Mouse (Mus musculus) liver, embryonic 13.5 days (tissue): ENCODE data around the gene Hcfc1r1. TPM values are rescaled to one million over a fixed set of nuclear protein-coding genes. Genes with fewer than 3 reads are reported as not detected.

Source experiments
- ATAC-seq: fragments of 200-750 bp; cut with Nextera tagmentation; 2 replicates; pipeline ENCODE4 v1.8.0; 2017; ENCODE audit warnings: low read depth, mild to moderate bottlenecking, moderate number of reproducible peaks, moderate library complexity
- DNase-seq: peaks from one replicate; pipeline ENCODE4 v3.0.0; 2022
- H3K27ac ChIP-seq: fragments of 300-500 bp; sonication (generic); 2 replicates; pipeline ENCODE4 v1.5.1; 2015; ENCODE audit warnings: moderate library complexity, mild to moderate bottlenecking, inconsistent platforms
- H3K27me3 ChIP-seq: fragments of 300-500 bp; sonication (generic); 2 replicates; pipeline ENCODE4 v1.6.1; 2015; ENCODE audit warnings: mild to moderate bottlenecking, inconsistent platforms
- H3K36me3 ChIP-seq: fragments of 300-500 bp; sonication (generic); 2 replicates; pipeline ENCODE4 v1.6.1; 2015; ENCODE audit warnings: mild to moderate bottlenecking, inconsistent platforms
- H3K4me1 ChIP-seq: fragments of 300-500 bp; sonication (generic); replicated peaks from 2 replicates; pipeline ENCODE4 v1.6.1; 2015; ENCODE audit warnings: inconsistent platforms
- H3K4me2 ChIP-seq: fragments of 300-500 bp; sonication (generic); 2 replicates; pipeline ENCODE4 v1.6.1; 2015; ENCODE audit warnings: inconsistent platforms, mild to moderate bottlenecking, moderate library complexity
- H3K4me3 ChIP-seq: fragments of 300-500 bp; sonication (generic); replicated peaks from 2 replicates; pipeline ENCODE4 v1.5.1; 2015; ENCODE audit warnings: mild to moderate bottlenecking, inconsistent platforms
- H3K9ac ChIP-seq: fragments of 300-500 bp; sonication (generic); 2 replicates; pipeline ENCODE4 v1.6.1; 2015; ENCODE audit warnings: mild to moderate bottlenecking, inconsistent platforms
- H3K9me3 ChIP-seq: fragments of 300-500 bp; sonication (generic); replicated peaks from 2 replicates; pipeline ENCODE4 v1.6.1; 2016; ENCODE audit warnings: inconsistent platforms
- WGBS: fragments of 180-500 bp; shearing (Covaris S2); methylation state at CpG from one replicate; pipeline ENCODE4 v1.1.7; 2015; ENCODE audit not compliant: insufficient replicate concordance; 5-methylcytosine and 5-hydroxymethylcytosine counted together
- polyA plus RNA-seq: library from polyadenylated mRNA; unstranded; fragments of >200 nt; fragmentation: Nextera tagmentation; extraction: Ambion mirVana; gene quantifications from 2 replicates; pipeline ENCODE4 v1.2.1, GENCODE M21; 2015

Gene Hcfc1r1
- polyA plus RNA-seq = 21.6 and 21.9 TPM in 2 replicates

GRCm38 (mm10) chr17:23673424-23674073, at the start of gene Hcfc1r1, which contains the start of gene Thoc6:
TSS of gene Hcfc1r1 (plus strand) at chr17:23673596.
TSS of gene Thoc6 (minus strand) at chr17:23673882.
- H3K9me3 ChIP-seq = no peaks in the 10 kb centered on the region
- H3K4me1 ChIP-seq = peaks cover 53% of the 10 kb centered on the region
- H3K27me3 ChIP-seq = peaks cover 42% of the 10 kb centered on the region
- peak within 1 kb of the TSS; percentile 54; the same call in 1 of the 2 replicates for H3K27ac ChIP-seq
- H3K4me2 ChIP-seq = peak within 1 kb of the TSS; percentile 83
- ATAC-seq (peak; percentile 95), DNase-seq (peak; percentile 85)
- H3K36me3 ChIP-seq = peaks cover 20% of the 10 kb centered on the region
- peak within 1 kb of the TSS; percentile 66 for H3K4me3 ChIP-seq
- WGBS = under 1% methylated on average over 45 of the region's 45 CpGs
- peak within 1 kb of the TSS; percentile 74 for H3K9ac ChIP-seq

DNA sequence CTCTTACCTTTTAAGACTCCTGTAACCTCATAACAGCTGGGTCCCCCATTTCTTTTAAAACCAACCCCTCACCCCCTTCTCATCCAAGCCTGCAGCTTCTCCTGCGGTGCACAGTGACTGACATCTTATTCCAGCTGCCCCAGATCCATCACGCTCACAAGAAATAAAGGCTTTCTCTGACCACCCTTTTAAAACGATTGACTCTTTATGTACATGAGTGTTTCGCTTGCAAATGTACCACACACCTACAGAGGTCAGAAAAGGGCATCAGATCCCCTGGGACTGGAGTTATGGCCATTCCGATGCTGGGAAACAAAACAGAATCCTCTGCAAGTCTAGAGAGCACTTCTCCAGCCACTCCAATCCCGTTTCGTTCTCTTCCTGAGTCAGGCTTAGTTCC, 45.6 kb upstream of the Hcfc1r1 start:
- Histone ChIP-seq H3K4me2 (no peak overlapping the region), H3K36me3 (no peaks in the 10 kb centered on the region), H3K9ac (no peak overlapping the region), H3K27ac (no peak overlapping the region), H3K4me3 (no peak overlapping the region), H3K4me1 (peaks cover 3% of the 10 kb centered on the region; the same call in 1 of the 2 replicates), H3K9me3 (no peaks in the 10 kb centered on the region), H3K27me3 (no peaks in the 10 kb centered on the region)
- no peak for DNase-seq
- no peak for ATAC-seq
- WGBS = 42% methylated on average over 7 of the region's 7 CpGs

DNA sequence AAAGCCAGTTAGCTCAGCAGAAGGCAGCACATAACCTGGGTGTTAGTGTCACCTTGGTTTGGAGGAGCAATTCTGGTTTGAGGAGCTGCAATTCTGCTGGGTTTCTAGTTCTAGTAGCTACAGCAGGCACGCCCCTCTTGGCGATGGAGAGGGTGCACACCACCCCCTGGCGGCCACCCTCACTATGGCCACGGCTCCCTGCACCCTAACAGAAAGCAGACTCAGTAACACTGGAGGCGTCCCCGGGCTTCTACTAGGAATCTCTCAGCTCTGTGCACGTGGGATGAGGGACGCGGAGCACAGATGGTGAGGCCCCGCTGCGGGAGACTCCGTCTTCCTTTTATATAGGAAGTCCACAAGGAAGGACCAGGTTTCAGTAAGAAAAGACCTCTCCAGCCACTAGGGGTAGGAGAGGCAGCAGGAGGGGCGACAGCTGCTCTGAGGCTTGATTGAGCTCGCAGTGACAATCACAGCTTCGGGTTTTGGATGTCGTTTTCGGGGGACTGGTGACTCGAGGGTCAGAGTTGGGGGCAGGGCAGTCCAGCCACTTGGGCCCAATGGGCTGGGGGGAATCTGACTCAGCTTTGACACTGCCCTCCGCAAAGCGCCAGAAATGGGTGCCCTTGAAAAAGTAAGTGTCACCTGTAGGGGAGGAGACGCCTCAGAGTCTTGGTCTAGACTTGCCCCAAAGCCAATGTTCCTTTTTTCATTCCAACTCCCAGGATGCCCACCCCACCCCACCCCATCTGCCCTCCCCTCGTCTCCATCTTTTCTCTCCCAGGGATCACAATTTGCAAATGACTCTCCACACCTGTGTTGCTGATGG, 43.0 kb upstream of the Hcfc1r1 start:
- Histone ChIP-seq H3K9me3 (no peaks in the 10 kb centered on the region), H3K27me3 (no peaks in the 10 kb centered on the region), H3K9ac (no peak overlapping the region), H3K36me3 (no peaks in the 10 kb centered on the region), H3K4me2 (peak overlapping the region; percentile 17; the same call in 1 of the 2 replicates), H3K4me3 (no peak overlapping the region), H3K4me1 (peaks cover 3% of the 10 kb centered on the region; the same call in 1 of the 2 replicates), H3K27ac (no peak overlapping the region)
- ATAC-seq (peak; percentile 68), DNase-seq (peak; percentile 55)
- WGBS = 12% methylated on average over 22 of the region's 22 CpGs

DNA sequence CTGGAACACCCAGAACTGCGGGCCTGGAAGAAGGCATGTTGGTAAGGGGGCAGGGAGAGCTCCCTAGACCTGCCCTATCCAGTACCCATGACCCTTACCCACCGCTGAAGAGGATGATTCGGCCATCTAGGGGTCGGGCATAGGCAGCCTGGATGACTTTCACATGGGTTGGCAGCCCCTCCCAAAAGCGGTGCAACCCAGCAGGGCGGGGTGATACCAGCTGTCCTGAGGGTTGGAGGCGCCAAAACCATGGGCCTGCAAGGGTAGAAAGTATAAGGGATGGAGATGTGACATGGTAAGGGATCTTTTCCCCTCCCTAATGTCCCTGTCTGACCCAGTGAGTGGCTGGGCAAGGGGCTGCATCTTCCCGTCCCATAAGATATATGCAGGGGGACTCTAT, 42.2 kb upstream of the Hcfc1r1 start:
- H3K27me3 ChIP-seq = no peaks in the 10 kb centered on the region

DNA sequence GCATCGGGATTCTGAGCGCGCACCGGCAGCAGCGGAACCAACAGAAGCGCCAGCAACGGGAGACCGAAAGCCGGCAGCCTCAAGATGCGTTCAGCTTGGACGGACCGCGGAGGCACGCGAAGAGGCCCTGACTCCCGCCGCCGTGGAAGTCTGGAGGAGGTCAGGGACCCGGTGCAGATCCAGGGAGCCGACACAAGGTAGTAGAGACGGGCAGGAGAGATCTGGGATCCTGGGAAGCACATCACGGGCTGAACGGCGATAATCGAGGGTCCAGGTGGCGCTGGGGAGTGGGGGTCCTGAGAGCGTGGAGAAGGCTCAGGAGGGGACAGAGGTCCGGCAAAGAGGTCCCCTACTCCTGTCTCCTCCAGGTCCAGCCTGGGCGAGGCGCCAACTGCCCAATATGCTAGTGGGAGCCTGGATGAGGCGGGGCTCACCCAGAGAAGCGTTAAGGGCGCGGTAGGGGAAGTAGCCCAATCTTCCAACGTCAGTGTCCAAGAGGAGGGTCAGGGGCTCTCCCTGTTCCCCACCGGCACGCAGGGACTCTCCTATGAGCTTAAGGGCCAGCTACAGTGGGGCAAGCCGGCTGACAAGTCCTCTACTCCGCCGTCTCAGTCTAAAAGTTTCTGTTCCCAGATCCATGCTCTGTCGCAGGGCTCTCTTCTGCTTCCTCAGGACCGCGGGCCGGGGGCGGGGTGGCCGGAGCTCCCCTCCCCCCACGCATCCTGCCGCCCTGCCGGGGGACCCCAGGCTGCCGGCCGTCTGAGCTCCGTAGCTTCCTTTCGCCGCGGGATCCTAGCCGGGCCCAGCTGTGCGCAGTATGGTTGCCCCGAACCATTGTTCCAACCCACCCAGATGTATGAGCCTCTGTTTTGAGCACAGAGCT, 28.5 kb upstream of the Hcfc1r1 start, which contains the start of gene Mmp25:
TSS of gene Mmp25 (minus strand) at position 665 of the 883 bp plus-strand sequence.
- Histone ChIP-seq H3K9me3 (no peaks in the 10 kb centered on the region), H3K4me1 (peaks cover 3% of the 10 kb centered on the region; the same call in 1 of the 2 replicates), H3K9ac (0 out of 2 replicates have a peak within 1 kb of the TSS, but pooled peaks have one; percentile 17), H3K27me3 (peaks cover 48% of the 10 kb centered on the region), H3K4me2 (peak within 1 kb of the TSS; percentile 61), H3K36me3 (no peaks in the 10 kb centered on the region), H3K27ac (no peak within 1 kb of the TSS), H3K4me3 (peak within 1 kb of the TSS; percentile 36)
- ATAC-seq = no peak
- WGBS = 1% methylated on average over 58 of the region's 58 CpGs
- DNase-seq = no peak

More for the DNA sequence above, 42.2 kb upstream of the Hcfc1r1 start:
- DNase-seq (no peak), ATAC-seq (no peak)
- no peak overlapping the region for H3K4me3 ChIP-seq
- H3K4me2 ChIP-seq = no peak overlapping the region
- H3K36me3 ChIP-seq = no peaks in the 10 kb centered on the region
- 54% methylated on average over 8 of the region's 8 CpGs for WGBS
- H3K27ac ChIP-seq = no peak overlapping the region
- H3K9ac ChIP-seq = no peak overlapping the region
- no peaks in the 10 kb centered on the region for H3K9me3 ChIP-seq
- H3K4me1 ChIP-seq = peaks cover 3% of the 10 kb centered on the region; the same call in 1 of the 2 replicates

DNA sequence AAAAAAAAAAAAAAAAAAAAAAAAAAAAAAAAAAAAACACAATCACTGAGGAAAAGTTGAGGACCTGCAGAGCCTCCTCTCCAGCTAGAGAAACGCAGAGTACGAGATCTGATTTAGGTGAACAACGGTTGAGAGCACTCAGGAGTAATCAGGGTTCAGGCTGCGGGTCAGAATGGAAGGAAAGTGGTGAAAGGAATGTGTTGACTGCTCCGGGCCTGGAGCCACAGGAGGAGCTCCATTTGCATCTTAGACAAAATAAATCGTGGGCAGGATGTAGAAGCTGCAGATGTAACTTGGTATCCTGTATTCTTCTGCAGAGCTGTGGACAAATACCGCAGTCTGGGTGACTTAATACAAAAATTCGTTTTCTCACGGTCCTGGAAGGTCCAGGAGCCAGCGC, 27.5 kb upstream of the Hcfc1r1 start:
- H3K4me3 ChIP-seq = no peak overlapping the region
- H3K4me1 ChIP-seq = peaks cover 3% of the 10 kb centered on the region; the same call in 1 of the 2 replicates
- ATAC-seq = no peak
- H3K27ac ChIP-seq = no peak overlapping the region
- 45% methylated on average over 10 of the region's 10 CpGs for WGBS
- H3K4me2 ChIP-seq = no peak overlapping the region
- no peaks in the 10 kb centered on the region for H3K9me3 ChIP-seq
- no peak for DNase-seq
- H3K9ac ChIP-seq = no peak overlapping the region
- H3K27me3 ChIP-seq = peaks cover 48% of the 10 kb centered on the region
- no peaks in the 10 kb centered on the region for H3K36me3 ChIP-seq

GRCm38 (mm10) chr17:23651363-23651762, 22.0 kb upstream of the Hcfc1r1 start:
- no peak overlapping the region for H3K9ac ChIP-seq
- H3K4me3 ChIP-seq = no peak overlapping the region
- H3K9me3 ChIP-seq = no peaks in the 10 kb centered on the region
- no peak overlapping the region for H3K4me2 ChIP-seq
- 49% methylated on average over 6 of the region's 6 CpGs for WGBS
- peaks cover 15% of the 10 kb centered on the region for H3K27me3 ChIP-seq
- no peaks in the 10 kb centered on the region for H3K36me3 ChIP-seq
- DNase-seq (no peak), ATAC-seq (no peak)
- no peak overlapping the region for H3K27ac ChIP-seq
- no peaks in the 10 kb centered on the region for H3K4me1 ChIP-seq

DNA sequence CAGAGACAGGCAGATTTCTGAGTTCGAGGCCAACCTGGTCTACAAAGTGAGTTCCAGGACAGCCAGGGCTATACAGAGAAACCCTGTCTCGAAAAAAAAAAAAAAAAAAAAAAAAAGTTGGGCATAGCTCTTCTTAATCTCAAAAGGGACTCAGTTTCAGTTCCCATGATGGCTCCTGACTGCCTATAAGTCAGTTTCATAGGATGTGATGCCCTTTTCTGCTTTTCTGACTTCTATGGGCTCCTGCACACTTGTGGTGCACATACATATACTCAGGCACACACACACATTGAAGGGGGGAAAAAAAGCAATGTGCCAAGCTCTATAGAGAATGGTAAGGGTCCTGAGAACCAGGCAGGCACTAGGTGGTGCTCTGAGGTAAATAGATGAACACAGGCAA, 20.1 kb upstream of the Hcfc1r1 start:
- no peak overlapping the region for H3K27ac ChIP-seq
- H3K4me3 ChIP-seq = no peak overlapping the region
- no peaks in the 10 kb centered on the region for H3K36me3 ChIP-seq
- no peak overlapping the region for H3K9ac ChIP-seq
- ATAC-seq = no peak
- H3K4me2 ChIP-seq = no peak overlapping the region
- no peaks in the 10 kb centered on the region for H3K4me1 ChIP-seq
- 49% methylated on average over 2 of the region's 2 CpGs for whole genome bisulfite sequencing
- no peaks in the 10 kb centered on the region for H3K9me3 ChIP-seq
- peaks cover 9% of the 10 kb centered on the region; the same call in 1 of the 2 replicates for H3K27me3 ChIP-seq
- no peak for DNase-seq

- Histone ChIP-seq H3K9me3 (no peaks in the 10 kb centered on the region), H3K4me2 (no peak overlapping the region), H3K27ac (no peak overlapping the region), H3K36me3 (no peaks in the 10 kb centered on the region), H3K9ac (no peak overlapping the region), H3K27me3 (peaks cover 9% of the 10 kb centered on the region; the same call in 1 of the 2 replicates), H3K4me1 (no peaks in the 10 kb centered on the region), H3K4me3 (no peak overlapping the region)
- ATAC-seq (no peak), DNase-seq (no peak)
- 42% methylated on average over 6 of the region's 6 CpGs for WGBS
These were observed 19.4 kb upstream of the Hcfc1r1 start for GRCm38 (mm10) chr17:23654001-23654400.

- Histone ChIP-seq H3K9me3 (no peaks in the 10 kb centered on the region), H3K27me3 (peaks cover 11% of the 10 kb centered on the region), H3K4me3 (no peak overlapping the region), H3K27ac (no peak overlapping the region), H3K4me2 (no peak overlapping the region), H3K9ac (no peak overlapping the region), H3K4me1 (no peaks in the 10 kb centered on the region), H3K36me3 (no peaks in the 10 kb centered on the region)
- DNase-seq (no peak), ATAC-seq (no peak)
- 24% methylated on average over 2 of the region's 2 CpGs for WGBS
These were observed 19.0 kb upstream of the Hcfc1r1 start for GRCm38 (mm10) chr17:23654410-23654809.
